Mouse (Mus musculus) adrenal gland, postnatal 4 days (tissue): ENCODE measurements at regions not wholly inside any gene's neighbourhood (a gene's known extent, or its start where the extent isn't known, plus 50 kb on each side); places are given as distances from the start of the nearest gene placed in this dataset.

Experiments
- DNase-seq, 2 experiments: peaks; one replicate each; pipeline ENCODE4 v3.0.0; 2021 to 2022; ENCODE audit warnings: low spot score in 2 of 2, mixed read lengths in 2 of 2

DNA sequence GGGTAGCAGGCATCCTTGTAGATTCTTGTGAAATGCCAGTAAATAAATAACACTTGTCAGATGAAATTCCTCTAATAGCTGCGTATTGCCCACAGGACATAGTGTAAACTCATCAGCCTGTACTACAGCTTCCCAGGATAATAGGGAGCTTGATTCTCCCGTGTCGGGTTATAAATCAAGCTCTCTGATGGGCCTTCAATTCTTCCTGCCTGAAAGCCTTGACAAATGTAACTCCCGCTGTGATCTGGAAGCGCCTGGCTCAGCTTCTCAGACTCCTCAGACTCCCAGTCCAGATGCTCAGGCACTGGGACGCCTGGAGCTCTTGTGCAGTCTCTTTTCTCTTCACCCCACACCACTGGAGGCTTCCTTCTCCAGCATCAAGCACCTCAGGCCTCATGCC lies 151.3 kb downstream of the Fam76b start:
- no peak for DNase-seq

DNA sequence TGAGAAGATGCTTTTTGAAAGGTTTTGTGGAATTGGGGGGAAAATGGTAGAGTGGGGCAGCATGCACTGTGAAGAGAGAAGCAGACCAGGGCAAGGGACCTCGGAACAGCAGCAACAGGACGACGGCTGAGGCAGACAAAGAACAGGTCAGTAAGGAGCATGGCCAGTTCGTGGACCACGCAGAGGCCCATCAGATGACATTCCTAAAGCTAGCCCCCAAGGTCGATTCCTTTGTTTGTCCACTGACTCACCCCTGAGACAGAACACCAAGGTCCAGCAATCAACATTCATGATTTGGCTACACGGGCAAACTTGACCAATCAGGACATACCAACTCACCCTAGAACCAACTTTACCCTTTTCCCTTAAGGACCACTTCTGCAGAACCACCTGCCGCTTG lies 160.0 kb downstream of the Fam76b start:
- no peak for DNase-seq

- DNase-seq, result no peak
Observed at GRCm38 (mm10) chr9:13988901-13989300, 161.4 kb downstream of the Fam76b start.

DNA sequence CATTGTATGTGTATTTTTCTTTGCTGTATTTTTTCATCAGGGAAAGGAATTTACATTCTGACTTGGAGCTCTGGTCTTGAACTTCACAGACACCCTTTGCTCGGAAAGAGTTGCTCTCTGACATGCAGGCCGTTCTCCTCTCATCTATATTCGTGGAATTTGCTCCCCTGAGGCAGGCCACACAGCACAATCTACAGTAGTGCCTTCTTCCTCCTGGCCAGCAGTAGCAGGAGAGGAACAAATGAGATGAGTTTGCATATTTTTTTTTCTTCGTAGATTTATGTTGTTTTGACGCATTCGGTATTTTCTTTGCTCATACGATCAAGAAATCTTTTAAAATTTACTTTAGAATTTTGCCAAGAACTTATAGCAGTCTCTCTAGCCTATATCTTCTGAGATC lies 163.4 kb downstream of the Fam76b start:
- DNase-seq, result no peak

DNA sequence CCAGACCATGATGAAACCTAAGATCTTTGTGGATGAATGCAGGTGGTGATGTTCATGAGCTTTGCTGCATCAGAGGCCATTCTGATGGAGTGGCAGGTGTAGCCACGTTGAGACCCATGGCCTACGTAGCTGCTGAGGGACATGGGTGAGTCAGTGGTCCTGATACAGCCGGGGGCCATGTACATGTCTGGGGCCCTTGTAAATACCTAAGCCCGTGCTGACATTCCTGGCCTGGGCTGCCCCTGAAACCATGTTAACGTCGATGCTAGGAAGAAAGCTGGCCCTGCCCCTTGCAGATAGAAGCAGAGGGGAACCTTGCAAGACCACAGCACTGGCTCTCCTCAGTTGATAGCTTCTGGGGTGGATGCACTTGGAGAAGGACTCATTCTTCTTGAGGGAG lies 165.2 kb downstream of the Fam76b start:
- no peak for DNase-seq

- no peak for DNase-seq
Observed at GRCm38 (mm10) chr9:13999358-13999757, 171.8 kb downstream of the Fam76b start.

DNA sequence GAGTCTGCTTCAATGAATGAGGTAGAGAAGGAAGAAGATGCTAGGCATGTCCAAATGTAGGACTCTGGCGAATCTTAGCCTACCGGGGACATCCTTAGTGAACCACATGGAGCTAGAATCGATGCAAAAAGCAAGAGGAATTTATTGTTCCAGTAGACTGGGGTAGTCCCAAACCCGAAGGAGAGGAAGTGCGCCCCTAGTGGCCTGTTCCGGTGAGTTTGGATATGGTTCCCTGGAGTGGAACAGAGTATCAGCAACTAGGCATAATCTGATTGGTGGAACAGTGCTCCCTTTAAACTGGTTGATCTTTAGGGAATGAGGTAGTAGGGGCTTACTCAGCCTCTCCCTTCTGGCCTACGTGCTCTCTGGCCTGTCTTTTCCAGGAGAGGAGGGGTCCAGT lies 174.0 kb downstream of the Fam76b start:
- no peak for DNase-seq

- no peak for DNase-seq
Observed at GRCm38 (mm10) chr9:14002236-14002635, 174.7 kb downstream of the Fam76b start.

DNA sequence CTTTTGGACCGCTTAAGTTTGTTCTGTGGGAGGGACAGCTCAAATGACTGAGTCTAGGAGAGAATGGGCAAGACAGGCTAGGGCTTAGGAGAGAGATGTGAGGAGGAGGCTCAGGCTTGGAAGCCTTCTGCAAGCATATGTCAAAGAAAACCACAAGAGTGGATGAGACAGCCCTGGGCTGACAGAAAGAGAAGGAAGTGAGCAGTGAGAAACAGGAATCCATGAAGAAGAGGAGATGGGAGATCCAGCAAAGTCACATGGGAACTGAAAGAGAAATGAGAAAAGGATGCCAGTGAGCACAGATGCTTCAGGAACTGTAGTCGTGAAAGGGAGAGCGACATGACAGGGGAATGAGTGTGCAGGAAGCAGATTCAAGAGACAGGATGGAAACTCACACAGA lies 175.6 kb downstream of the Fam76b start:
- no peak for DNase-seq

DNA sequence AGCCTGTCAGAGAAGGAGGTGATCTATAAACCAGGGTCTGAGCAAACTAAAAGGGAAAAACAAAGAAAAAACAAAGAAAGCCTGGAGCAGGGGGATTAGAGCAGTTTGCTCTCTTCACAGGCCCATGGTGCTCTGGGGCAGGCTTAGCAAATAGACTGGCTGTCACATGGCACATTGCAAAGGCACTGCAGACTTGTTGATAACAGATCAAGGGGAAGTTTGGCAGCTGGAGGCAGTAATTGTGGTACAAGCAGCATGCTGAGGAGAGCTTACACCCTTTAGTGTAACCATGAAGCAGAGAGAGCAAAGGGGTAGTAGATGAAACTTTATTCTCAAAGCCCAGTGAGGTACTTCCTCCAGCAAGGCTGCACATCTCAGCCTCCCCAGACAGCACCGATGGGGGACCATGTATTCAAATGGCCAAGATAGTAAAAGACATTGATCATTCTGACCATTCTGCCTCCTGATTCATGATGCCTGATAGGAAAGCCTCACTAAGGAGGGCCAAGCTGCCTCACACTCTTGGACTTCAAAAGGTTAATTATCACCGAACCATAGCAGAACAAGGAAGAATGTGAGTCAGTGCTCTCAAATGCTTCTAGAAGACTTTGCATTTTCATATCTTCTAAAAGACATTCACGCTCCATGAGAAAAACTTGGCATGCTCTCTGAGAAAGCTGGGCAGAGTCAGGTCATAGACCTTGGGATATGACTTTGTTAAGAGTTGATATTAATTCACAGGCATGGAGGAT lies 178.9 kb downstream of the Fam76b start:
- DNase-seq, result no peak

DNA sequence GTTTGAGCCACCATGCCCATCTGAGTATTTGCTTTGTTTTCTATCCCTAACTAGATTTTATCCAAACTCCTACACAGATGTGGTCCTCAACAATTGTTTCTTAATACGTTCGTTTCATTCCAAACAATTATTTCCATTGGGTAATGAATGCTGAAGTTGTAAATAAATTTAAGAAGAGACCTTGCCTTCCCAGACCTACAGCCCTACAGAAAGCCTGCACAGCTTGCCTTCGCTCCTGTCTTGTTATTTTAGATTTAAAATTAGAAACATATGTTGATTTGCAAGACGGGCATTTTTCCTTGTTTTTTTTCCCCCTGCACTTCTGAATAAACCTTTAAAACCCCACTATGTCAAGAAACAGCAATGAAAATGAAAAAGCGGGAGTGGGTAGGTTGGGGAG lies 181.9 kb downstream of the Fam76b start:
- DNase-seq, result no peak

- no peak for DNase-seq
Observed at GRCm38 (mm10) chr9:14010261-14010949, 182.9 kb downstream of the Fam76b start.

DNA sequence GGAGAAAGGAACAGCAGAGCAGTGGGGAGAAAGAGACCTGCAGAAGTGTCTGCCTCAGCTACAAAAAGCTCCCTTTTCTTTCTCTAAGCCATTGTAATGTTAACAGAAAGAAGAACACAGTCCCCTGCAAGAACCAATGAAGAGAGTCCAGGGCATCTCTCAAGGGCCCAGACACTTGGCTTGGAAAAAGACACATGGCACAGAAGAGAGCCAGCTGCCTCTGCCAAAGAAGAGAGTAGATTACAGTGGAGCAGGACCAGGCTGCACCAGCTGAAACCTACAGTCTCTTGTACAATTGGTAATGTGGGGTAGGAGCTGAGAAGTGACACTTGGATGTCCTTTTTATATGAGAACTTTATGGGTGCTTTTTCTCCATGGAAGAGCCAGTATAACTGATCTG lies 196.7 kb downstream of the Fam76b start:
- no peak for DNase-seq

DNA sequence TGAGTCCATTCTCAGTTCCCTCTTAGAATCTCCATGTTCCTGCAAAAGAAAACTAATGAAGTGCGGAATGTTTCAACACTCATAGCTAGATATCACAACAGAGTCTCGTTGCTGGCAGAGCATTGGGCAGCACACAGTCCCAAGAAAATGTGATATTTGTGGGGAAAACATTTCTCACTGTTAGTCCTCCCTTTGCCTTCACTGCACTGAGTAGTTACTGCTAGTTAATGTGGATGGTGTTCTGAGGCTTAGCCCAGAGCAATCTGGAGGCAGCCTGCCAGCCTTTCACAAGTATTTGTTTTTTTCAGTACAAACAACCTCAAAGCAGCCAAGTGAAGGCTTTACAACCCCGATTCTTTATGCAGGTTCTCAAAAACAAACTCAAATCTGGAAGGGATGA lies 197.2 kb downstream of the Fam76b start:
- DNase-seq, result no peak

GRCm38 (mm10) chr9:14028056-14028455 lies 200.5 kb downstream of the Fam76b start:
- DNase-seq, result no peak

- no peak for DNase-seq
Observed at GRCm38 (mm10) chr9:14031358-14032047, 204.0 kb downstream of the Fam76b start.

DNA sequence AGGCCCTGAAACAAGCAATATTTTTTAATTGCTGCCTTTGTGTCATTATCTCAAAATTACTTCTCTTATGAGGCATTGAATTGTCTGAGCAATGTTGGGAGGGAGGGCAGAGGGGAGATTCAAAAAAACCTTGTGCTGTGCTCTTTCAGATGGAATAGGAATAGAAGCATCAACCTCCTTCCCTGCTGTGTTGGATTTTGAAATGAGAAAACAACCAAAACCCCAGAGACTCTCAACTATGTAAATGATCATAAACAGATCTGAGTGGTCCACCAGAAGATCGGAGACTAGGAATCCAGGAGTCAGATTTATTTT lies 204.5 kb downstream of the Fam76b start:
- DNase-seq, result no peak

- DNase-seq, result no peak
Observed at GRCm38 (mm10) chr9:14035526-14035925, 208.0 kb downstream of the Fam76b start.

DNA sequence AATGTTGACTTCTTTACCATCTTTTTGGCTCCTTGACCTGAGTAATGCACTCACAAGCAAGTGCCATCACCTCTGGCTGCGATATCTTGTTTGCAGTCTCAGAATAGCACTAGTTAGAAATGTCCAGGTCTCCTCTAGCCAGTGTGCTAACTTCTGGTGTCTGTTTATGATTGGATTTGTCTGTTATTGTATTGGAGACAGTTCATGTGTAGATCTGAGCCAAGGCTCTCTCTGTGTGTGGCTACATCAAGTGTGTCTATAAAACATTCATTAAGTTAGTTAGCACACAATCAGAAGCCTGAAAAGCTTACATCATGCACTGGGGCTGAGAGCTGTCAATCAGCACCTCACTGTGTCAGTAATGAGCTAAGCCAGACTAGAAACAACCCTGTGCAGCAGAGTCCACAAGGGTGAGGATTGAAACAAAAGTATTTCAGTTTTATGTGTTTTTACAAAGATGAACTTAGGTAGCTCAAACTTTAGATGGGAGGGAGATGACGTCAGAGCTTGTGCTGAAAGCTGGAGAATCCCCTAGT lies 214.5 kb downstream of the Fam76b start:
- no peak for DNase-seq

GRCm38 (mm10) chr9:14048224-14048623 lies 220.7 kb downstream of the Fam76b start:
- DNase-seq, result no peak

DNA sequence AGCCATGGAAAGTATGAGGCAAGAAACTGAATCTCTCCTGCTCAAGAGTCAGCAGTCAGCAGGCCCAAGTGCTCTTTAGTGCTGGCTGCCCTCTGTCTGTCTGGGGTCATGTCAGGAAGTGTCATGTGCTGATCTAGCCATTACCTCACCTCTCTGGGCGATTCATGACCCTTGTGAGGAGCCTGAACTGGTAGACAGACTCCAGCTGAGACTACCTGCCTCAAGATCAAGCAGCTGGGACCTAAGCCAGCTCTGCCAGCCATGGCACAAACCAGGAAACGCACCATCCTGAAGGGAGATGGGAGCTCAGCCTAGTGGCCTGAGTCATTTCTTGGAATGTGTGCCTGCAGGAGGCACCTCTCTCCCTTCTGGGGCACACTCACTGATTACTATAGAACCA lies 221.2 kb upstream of the Sesn3 start:
- DNase-seq, result no peak

DNA sequence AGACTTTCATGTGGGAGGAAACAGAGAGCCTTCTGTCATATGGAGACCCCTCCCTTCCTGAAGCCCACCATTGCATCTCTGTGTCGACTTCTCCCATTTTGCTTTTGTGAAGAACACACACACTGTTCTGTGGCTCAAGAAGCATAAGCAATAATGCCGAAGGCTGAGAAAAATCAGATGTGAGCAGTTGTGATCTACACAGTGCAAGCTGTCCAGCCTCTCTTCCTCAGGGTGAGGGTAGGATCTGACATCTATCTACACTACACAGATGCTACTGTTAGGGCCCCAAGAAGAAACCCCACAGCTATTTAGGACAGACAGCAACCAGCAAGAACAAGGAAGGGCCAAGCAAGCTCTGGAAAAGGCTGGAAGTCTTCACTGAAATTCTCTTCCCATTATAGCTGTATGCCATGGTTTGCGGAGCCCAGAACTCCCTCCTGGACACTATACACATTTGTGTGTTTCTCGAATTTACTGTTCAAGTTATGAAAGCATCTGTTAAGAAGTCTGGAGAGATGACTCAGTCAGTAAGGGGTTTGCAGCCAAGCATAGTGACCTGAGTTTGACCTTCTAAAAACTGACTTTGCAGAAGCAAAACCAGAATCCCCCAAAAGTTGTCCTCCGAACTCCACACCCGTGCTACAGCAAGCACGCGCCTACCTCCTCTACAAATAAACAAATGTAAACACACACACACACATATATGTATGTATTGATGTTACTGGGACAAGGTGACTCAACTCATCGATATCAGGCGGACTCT lies 218.3 kb upstream of the Sesn3 start:
- DNase-seq, result no peak
